Mouse (Mus musculus): ENCODE measurements around the gene Zfhx3. TPM values are rescaled to one million over a fixed set of nuclear protein-coding genes. Genes with fewer than 3 reads are reported as not detected.

The Zfhx3 gene
- polyA plus RNA-seq, 1 experiment: 6.6 TPM

- TF ChIP-seq POLR2A (IDR thresholded peaks at IDR 0.05; ENCODE audit: borderline replicate concordance, control insufficient read depth, low read depth, low read length): no peak
- TF ChIP-seq CTCF (IDR thresholded peaks at IDR 0.05; ENCODE audit: control insufficient read depth, insufficient read depth, low read length): no peak
- Histone ChIP-seq H3K4me3 (replicated peaks; ENCODE audit: control insufficient read depth, low read depth, low read length) (no peak overlapping the region), H3K4me1 (ENCODE audit: control insufficient read depth, insufficient read depth, low read length) (no peaks in the 10 kb centered on the region), H3K27ac (ENCODE audit: control insufficient read depth, insufficient read depth, low read depth, low read length, poor library complexity) (no peak overlapping the region)
- WGBS: 89% methylated on average over 10 of the region's 10 CpGs
Observed at GRCm38 (mm10) chr8:108788762-108789157, 846.3 kb downstream of the Zfhx3 start.

GRCm38 (mm10) chr8:108790559-108791293, 848.3 kb downstream of the Zfhx3 start:
- TF ChIP-seq CTCF (IDR thresholded peaks at IDR 0.05; ENCODE audit: control insufficient read depth, insufficient read depth, low read length) (no peak), POLR2A (IDR thresholded peaks at IDR 0.05; ENCODE audit: borderline replicate concordance, control insufficient read depth, low read depth, low read length) (no peak)
- H3K4me3 ChIP-seq (replicated peaks; ENCODE audit: control insufficient read depth, low read depth, low read length): no peak overlapping the region
- H3K27ac ChIP-seq (ENCODE audit: control insufficient read depth, insufficient read depth, low read depth, low read length, poor library complexity): no peak overlapping the region
- 83% methylated on average over 14 of the region's 14 CpGs for WGBS
- H3K4me1 ChIP-seq (ENCODE audit: control insufficient read depth, insufficient read depth, low read length): no peaks in the 10 kb centered on the region

GRCm38 (mm10) chr8:108796076-108796475, 853.6 kb downstream of the Zfhx3 start:
- TF ChIP-seq CTCF (IDR thresholded peaks at IDR 0.05; ENCODE audit: control insufficient read depth, insufficient read depth, low read length) (no peak), POLR2A (IDR thresholded peaks at IDR 0.05; ENCODE audit: borderline replicate concordance, control insufficient read depth, low read depth, low read length) (no peak)
- H3K4me3 ChIP-seq (replicated peaks; ENCODE audit: control insufficient read depth, low read depth, low read length): no peak overlapping the region
- H3K27ac ChIP-seq (ENCODE audit: control insufficient read depth, insufficient read depth, low read depth, low read length, poor library complexity): no peak overlapping the region
- 82% methylated on average over 3 of the region's 3 CpGs for WGBS
- no peaks in the 10 kb centered on the region for H3K4me1 ChIP-seq (ENCODE audit: control insufficient read depth, insufficient read depth, low read length)

GRCm38 (mm10) chr8:108796882-108797281, 854.4 kb downstream of the Zfhx3 start:
- WGBS: 78% methylated on average over 3 of the region's 3 CpGs
- H3K4me1 ChIP-seq (ENCODE audit: control insufficient read depth, insufficient read depth, low read length): no peaks in the 10 kb centered on the region
- TF ChIP-seq POLR2A (IDR thresholded peaks at IDR 0.05; ENCODE audit: borderline replicate concordance, control insufficient read depth, low read depth, low read length): no peak
- TF ChIP-seq CTCF (IDR thresholded peaks at IDR 0.05; ENCODE audit: control insufficient read depth, insufficient read depth, low read length): no peak
- H3K27ac ChIP-seq (ENCODE audit: control insufficient read depth, insufficient read depth, low read depth, low read length, poor library complexity): no peak overlapping the region
- H3K4me3 ChIP-seq (replicated peaks; ENCODE audit: control insufficient read depth, low read depth, low read length): no peak overlapping the region

GRCm38 (mm10) chr8:108798012-108798411, 855.6 kb downstream of the Zfhx3 start:
- H3K4me1 ChIP-seq (ENCODE audit: control insufficient read depth, insufficient read depth, low read length): no peaks in the 10 kb centered on the region
- TF ChIP-seq CTCF (IDR thresholded peaks at IDR 0.05; ENCODE audit: control insufficient read depth, insufficient read depth, low read length) (no peak), POLR2A (IDR thresholded peaks at IDR 0.05; ENCODE audit: borderline replicate concordance, control insufficient read depth, low read depth, low read length) (no peak)
- WGBS: 90% methylated on average over 12 of the region's 12 CpGs

GRCm38 (mm10) chr8:108799250-108799649, 856.8 kb downstream of the Zfhx3 start:
- WGBS: 76% methylated on average over 6 of the region's 6 CpGs
- H3K4me1 ChIP-seq (ENCODE audit: control insufficient read depth, insufficient read depth, low read length): no peaks in the 10 kb centered on the region
- no peak overlapping the region for H3K4me3 ChIP-seq (replicated peaks; ENCODE audit: control insufficient read depth, low read depth, low read length)
- TF ChIP-seq POLR2A (IDR thresholded peaks at IDR 0.05; ENCODE audit: borderline replicate concordance, control insufficient read depth, low read depth, low read length) (no peak), CTCF (IDR thresholded peaks at IDR 0.05; ENCODE audit: control insufficient read depth, insufficient read depth, low read length) (no peak)
- H3K27ac ChIP-seq (ENCODE audit: control insufficient read depth, insufficient read depth, low read depth, low read length, poor library complexity): no peak overlapping the region

More at GRCm38 (mm10) chr8:108798012-108798411, 855.6 kb downstream of the Zfhx3 start:
- Histone ChIP-seq H3K27ac (ENCODE audit: control insufficient read depth, insufficient read depth, low read depth, low read length, poor library complexity) (no peak overlapping the region), H3K4me3 (replicated peaks; ENCODE audit: control insufficient read depth, low read depth, low read length) (no peak overlapping the region)

- WGBS: 91% methylated on average over 15 of the region's 15 CpGs
- no peaks in the 10 kb centered on the region for H3K4me1 ChIP-seq (ENCODE audit: control insufficient read depth, insufficient read depth, low read length)
- TF ChIP-seq POLR2A (IDR thresholded peaks at IDR 0.05; ENCODE audit: borderline replicate concordance, control insufficient read depth, low read depth, low read length): no peak
- no peak for TF ChIP-seq CTCF (IDR thresholded peaks at IDR 0.05; ENCODE audit: control insufficient read depth, insufficient read depth, low read length)
- no peak overlapping the region for H3K4me3 ChIP-seq (replicated peaks; ENCODE audit: control insufficient read depth, low read depth, low read length)
- H3K27ac ChIP-seq (ENCODE audit: control insufficient read depth, insufficient read depth, low read depth, low read length, poor library complexity): no peak overlapping the region
Observed at GRCm38 (mm10) chr8:108800357-108800756, 857.9 kb downstream of the Zfhx3 start.

GRCm38 (mm10) chr8:108803017-108803416, 860.6 kb downstream of the Zfhx3 start:
- H3K4me1 ChIP-seq (ENCODE audit: control insufficient read depth, insufficient read depth, low read length): no peaks in the 10 kb centered on the region
- TF ChIP-seq CTCF (IDR thresholded peaks at IDR 0.05; ENCODE audit: control insufficient read depth, insufficient read depth, low read length): no peak
- TF ChIP-seq POLR2A (IDR thresholded peaks at IDR 0.05; ENCODE audit: borderline replicate concordance, control insufficient read depth, low read depth, low read length): no peak
- no peak overlapping the region for H3K4me3 ChIP-seq (replicated peaks; ENCODE audit: control insufficient read depth, low read depth, low read length)
- H3K27ac ChIP-seq (ENCODE audit: control insufficient read depth, insufficient read depth, low read depth, low read length, poor library complexity): no peak overlapping the region
- 86% methylated on average over 6 of the region's 6 CpGs for WGBS
